Mouse (Mus musculus): ENCODE measurements around the gene Gm4214. TPM values are rescaled to one million over a fixed set of nuclear protein-coding genes. Genes with fewer than 3 reads are reported as not detected.
"Not testable (repeated sequence)": the region's sequence is repeated elsewhere in the genome, so short reads cannot be mapped to it uniquely, and the experiment has no call there.

Gm4214 gene
- total RNA-seq (2012; rRNA removed), result not detected in 2 replicates
- total RNA-seq (2014; rRNA removed), result not detected in 2 replicates
- not detected in 2 replicates for polyA plus RNA-seq (2012; ENCODE audit: insufficient read length, low read depth)

- H3K4me1 ChIP-seq (ENCODE audit: control insufficient read depth in 1 of 2, insufficient read depth in 2 of 2); H3K9me3 ChIP-seq (replicated peaks; ENCODE audit: low read length); H3K4me2 ChIP-seq (ENCODE audit: insufficient read depth, low read depth, poor library complexity, severe bottlenecking); dilution Hi-C loops (cut with MboI; ENCODE audit: extremely low pct_ligation_motif_present, extremely low pct_unique_long_range_greater_than_20kb, low sequenced_read_pairs); DNase-seq (ENCODE audit: extremely low read depth); H3K36me3 ChIP-seq (replicated peaks in 1 of 2; ENCODE audit: control insufficient read depth in 1 of 2, insufficient read depth in 1 of 2, low read length in 1 of 2); H3K27me3 ChIP-seq (replicated peaks); H3K4me3 ChIP-seq (replicated peaks in 1 of 3; ENCODE audit: low read depth in 2 of 3, low read length in 2 of 3, poor library complexity in 1 of 3); H3K79me2 ChIP-seq (replicated peaks; ENCODE audit: control insufficient read depth, extremely low read depth, insufficient read depth, poor library complexity, severe bottlenecking); H3K9ac ChIP-seq (ENCODE audit: insufficient read depth, low read depth); H3K27ac ChIP-seq (ENCODE audit: insufficient read depth, low read depth); in situ Hi-C loops (cut with MboI; ENCODE audit: low pct_ligation_motif_present, low pct_unique_long_range_greater_than_20kb, low sequenced_read_pairs): not testable (repeated sequence)
Observed at GRCm38 (mm10) chr7:22984573-22984972, at the start of gene Gm4214. Gene Gm4214 (minus strand): TSS chr7:22984673.

GRCm38 (mm10) chr7:23019823-23020222, 35.4 kb upstream of the Gm4214 start, which contains the start of gene Gm4216:
Gene Gm4216 (minus strand): TSS chr7:23019923.
- H3K4me3 ChIP-seq (replicated peaks in 1 of 3; ENCODE audit: low read depth in 2 of 3, low read length in 2 of 3, poor library complexity in 1 of 3); H3K27ac ChIP-seq (ENCODE audit: insufficient read depth, low read depth); H3K9me3 ChIP-seq (replicated peaks; ENCODE audit: low read length); in situ Hi-C loops (cut with MboI; ENCODE audit: low pct_ligation_motif_present, low pct_unique_long_range_greater_than_20kb, low sequenced_read_pairs); DNase-seq (ENCODE audit: extremely low read depth); H3K9ac ChIP-seq (ENCODE audit: insufficient read depth, low read depth); H3K27me3 ChIP-seq (replicated peaks); H3K79me2 ChIP-seq (replicated peaks; ENCODE audit: control insufficient read depth, extremely low read depth, insufficient read depth, poor library complexity, severe bottlenecking); H3K4me2 ChIP-seq (ENCODE audit: insufficient read depth, low read depth, poor library complexity, severe bottlenecking); H3K36me3 ChIP-seq (replicated peaks in 1 of 2; ENCODE audit: control insufficient read depth in 1 of 2, insufficient read depth in 1 of 2, low read length in 1 of 2); H3K4me1 ChIP-seq (ENCODE audit: control insufficient read depth in 1 of 2, insufficient read depth in 2 of 2); dilution Hi-C loops (cut with MboI; ENCODE audit: extremely low pct_ligation_motif_present, extremely low pct_unique_long_range_greater_than_20kb, low sequenced_read_pairs): not testable (repeated sequence)

Other genes starting within 250 kb of the Gm4214 start
- gene Vmn1r157, start 223.0 kb downstream of the Gm4214 start, total RNA-seq (2012; rRNA removed), result not detected in 2 replicates
- not detected in 2 replicates for gene Vmn1r157, start 223.0 kb downstream of the Gm4214 start, total RNA-seq (2014; rRNA removed)
- gene Vmn1r157, start 223.0 kb downstream of the Gm4214 start, polyA plus RNA-seq (2012; ENCODE audit: insufficient read length, low read depth), result not detected in 2 replicates
- gene Vmn1r158, start 193.9 kb downstream of the Gm4214 start, total RNA-seq (2012; rRNA removed), result not detected in 2 replicates
- not detected in 2 replicates for gene Vmn1r158, start 193.9 kb downstream of the Gm4214 start, total RNA-seq (2014; rRNA removed)
- not detected in 2 replicates for gene Vmn1r158, start 193.9 kb downstream of the Gm4214 start, polyA plus RNA-seq (2012; ENCODE audit: insufficient read length, low read depth)
- gene Vmn1r159, start 141.1 kb downstream of the Gm4214 start, total RNA-seq (2012; rRNA removed), result not detected in 2 replicates
- not detected in 2 replicates for gene Vmn1r159, start 141.1 kb downstream of the Gm4214 start, total RNA-seq (2014; rRNA removed)
- gene Vmn1r159, start 141.1 kb downstream of the Gm4214 start, polyA plus RNA-seq (2012; ENCODE audit: insufficient read length, low read depth), result not detected in 2 replicates
- gene Vmn1r160, start 113.4 kb downstream of the Gm4214 start, total RNA-seq (2012; rRNA removed), result not detected in 2 replicates
- gene Vmn1r160, start 113.4 kb downstream of the Gm4214 start, total RNA-seq (2014; rRNA removed), result not detected in 2 replicates
- gene Vmn1r160, start 113.4 kb downstream of the Gm4214 start, polyA plus RNA-seq (2012; ENCODE audit: insufficient read length, low read depth), result not detected in 2 replicates
- gene Gm4216, start 35.2 kb upstream of the Gm4214 start, total RNA-seq (2012; rRNA removed), result not detected in 2 replicates
- gene Gm4216, start 35.2 kb upstream of the Gm4214 start, total RNA-seq (2014; rRNA removed), result not detected in 2 replicates
- not detected in 2 replicates for gene Gm4216, start 35.2 kb upstream of the Gm4214 start, polyA plus RNA-seq (2012; ENCODE audit: insufficient read length, low read depth)
- gene Vmn1r163, start 70.9 kb upstream of the Gm4214 start, total RNA-seq (2012; rRNA removed), result not detected in 2 replicates
- gene Vmn1r163, start 70.9 kb upstream of the Gm4214 start, total RNA-seq (2014; rRNA removed), result not detected in 2 replicates
- gene Vmn1r163, start 70.9 kb upstream of the Gm4214 start, polyA plus RNA-seq (2012; ENCODE audit: insufficient read length, low read depth), result not detected in 2 replicates
- not detected in 2 replicates for gene Gm8720, start 82.8 kb upstream of the Gm4214 start, total RNA-seq (2012; rRNA removed)
- not detected in 2 replicates for gene Gm8720, start 82.8 kb upstream of the Gm4214 start, total RNA-seq (2014; rRNA removed)
- not detected in 2 replicates for gene Gm8720, start 82.8 kb upstream of the Gm4214 start, polyA plus RNA-seq (2012; ENCODE audit: insufficient read length, low read depth)
- not detected in 2 replicates for gene Gm10662, start 159.8 kb upstream of the Gm4214 start, total RNA-seq (2012; rRNA removed)
- not detected in 2 replicates for gene Gm10662, start 159.8 kb upstream of the Gm4214 start, total RNA-seq (2014; rRNA removed)
- not detected in 2 replicates for gene Gm10662, start 159.8 kb upstream of the Gm4214 start, polyA plus RNA-seq (2012; ENCODE audit: insufficient read length, low read depth)
- not detected in 2 replicates for gene Vmn1r165, start 232.7 kb upstream of the Gm4214 start, total RNA-seq (2012; rRNA removed)
- gene Vmn1r165, start 232.7 kb upstream of the Gm4214 start, total RNA-seq (2014; rRNA removed), result not detected in 2 replicates
- gene Vmn1r165, start 232.7 kb upstream of the Gm4214 start, polyA plus RNA-seq (2012; ENCODE audit: insufficient read length, low read depth), result not detected in 2 replicates

Measured in CH12.LX (cell line).